Mouse (Mus musculus) ES-E14 (cell line): ENCODE results near the gene Tagap1.
"Not testable (repeated sequence)": the region's sequence is repeated elsewhere in the genome, so short reads cannot be mapped to it uniquely, and the experiment has no call there.

ENCODE experiments used
- CHD2 ChIP-seq: IDR thresholded peaks from 2 replicates; pipeline ENCODE4 v1.6.1; 2014; ENCODE audit warnings: mild to moderate bottlenecking, low read depth, low read length, inconsistent platforms
- ZC3H11A ChIP-seq: IDR thresholded peaks from 2 replicates; pipeline ENCODE4 v1.6.1; 2012; ENCODE audit warnings: low read depth, mild to moderate bottlenecking, inconsistent platforms, low read length, borderline replicate concordance
- ZNF384 ChIP-seq: IDR thresholded peaks from 2 replicates; pipeline ENCODE4 v1.6.1; 2012; ENCODE audit warnings: low read depth, low read length, inconsistent platforms

GRCm38 (mm10) chr17:6958881-6959280 lies 2.1 kb downstream of the Tagap1 start:
- not testable (repeated sequence) for TF ChIP-seq ZC3H11A, ZNF384, CHD2
